Mouse (Mus musculus): Measurements from ENCODE around the gene Mrpl55. TPM values are rescaled to one million over a fixed set of nuclear protein-coding genes. Genes with fewer than 3 reads are reported as not detected.

Gene Mrpl55
- polyA plus RNA-seq, 1 experiment: 36.0 TPM

DNA sequence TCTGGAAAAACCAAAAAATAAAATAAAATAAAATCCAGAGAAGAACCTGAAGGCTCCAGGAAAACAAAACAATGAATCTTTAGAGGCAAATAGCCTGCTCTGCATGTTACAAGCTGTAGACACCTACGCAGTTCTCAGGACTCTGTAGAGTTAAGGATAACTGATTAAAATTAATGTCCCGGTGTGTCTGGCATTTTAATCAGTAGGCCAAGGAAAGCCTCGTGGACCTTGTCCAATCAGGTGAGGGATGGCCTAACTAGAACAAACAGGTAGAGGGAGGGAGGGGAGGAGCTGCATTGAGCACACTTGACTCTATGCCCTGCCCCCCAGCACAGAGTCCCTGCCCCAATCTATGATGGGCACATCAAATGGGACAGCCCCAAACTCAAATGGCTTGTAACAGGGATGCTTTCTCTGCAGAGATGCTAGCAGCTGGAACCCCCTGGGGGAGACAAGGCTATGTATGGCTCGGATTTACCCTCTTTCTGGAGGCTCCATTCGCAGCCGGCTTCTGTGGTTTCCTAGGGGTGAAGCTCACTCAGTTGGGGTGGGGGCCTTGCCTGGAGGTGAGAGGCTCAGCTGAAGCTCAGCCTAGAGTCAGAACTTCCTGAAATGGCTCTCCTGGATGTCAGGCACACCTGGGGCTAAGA lies 28.0 kb upstream of the Mrpl55 start:
- Histone ChIP-seq H3K36me3 (ENCODE audit: control insufficient read depth, insufficient read depth) (no peaks in the 10 kb centered on the region), H3K27me3 (ENCODE audit: control insufficient read depth, insufficient read depth, insufficient read length) (peaks cover 37% of the 10 kb centered on the region)
- no peak for TF ChIP-seq SRF (IDR thresholded peaks at IDR 0.05; ENCODE audit: control insufficient read depth, insufficient read length, low read depth)
- no peak for TF ChIP-seq USF1 (IDR thresholded peaks at IDR 0.05; ENCODE audit: low read depth)
- TF ChIP-seq MAX (IDR thresholded peaks at IDR 0.05; ENCODE audit: low read depth): no peak
- TF ChIP-seq MYOG (IDR thresholded peaks at IDR 0.05; ENCODE audit: control insufficient read depth in 1 of 3, insufficient read depth in 1 of 3, insufficient read length in 2 of 3, low read depth in 2 of 3): no peak
- no peak for TF ChIP-seq MYOD1 (IDR thresholded peaks at IDR 0.05; ENCODE audit: control insufficient read depth in 1 of 3, insufficient read length in 2 of 3, low read depth in 2 of 3)
- no peak for TF ChIP-seq TCF12 (IDR thresholded peaks at IDR 0.05; ENCODE audit: insufficient read depth, poor library complexity, severe bottlenecking)
- no peak for TF ChIP-seq TCF3 (IDR thresholded peaks at IDR 0.05; ENCODE audit: insufficient read length, low read depth)
- TF ChIP-seq REST (IDR thresholded peaks at IDR 0.05; ENCODE audit: insufficient read depth, insufficient read length): no peak
- TF ChIP-seq E2F4 (IDR thresholded peaks at IDR 0.05; ENCODE audit: insufficient read depth): no peak
- TF ChIP-seq POLR2A (IDR thresholded peaks at IDR 0.05; ENCODE audit: insufficient read length, low read depth): no peak
- no peak for TF ChIP-seq CEBPB (IDR thresholded peaks at IDR 0.05; ENCODE audit: insufficient read depth, poor library complexity, severe bottlenecking)
- no peak for TF ChIP-seq POLR2AphosphoS2 (IDR thresholded peaks at IDR 0.05; ENCODE audit: insufficient read length, low read depth)

DNA sequence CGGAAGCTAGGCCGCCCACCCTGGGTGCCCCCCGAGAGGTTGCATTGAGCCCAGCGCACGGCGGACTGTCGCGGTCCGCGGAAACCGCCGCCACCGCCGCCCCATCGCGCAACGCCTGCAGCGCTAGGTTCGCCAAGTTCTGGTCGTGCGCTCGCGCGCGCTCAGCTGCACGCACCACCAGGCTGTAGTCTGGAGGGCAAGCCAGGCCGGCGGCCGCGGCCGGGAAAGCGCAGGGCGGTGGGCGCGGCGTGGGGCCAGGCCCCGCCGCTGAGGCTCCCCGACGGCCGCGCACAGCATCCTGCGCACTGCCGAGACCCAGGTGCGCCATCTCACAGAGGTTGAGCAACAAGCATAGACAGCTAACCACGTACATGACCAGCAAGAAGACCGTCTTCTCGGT lies 25.8 kb upstream of the Mrpl55 start:
- peaks cover 37% of the 10 kb centered on the region for H3K27me3 ChIP-seq (ENCODE audit: control insufficient read depth, insufficient read depth, insufficient read length)
- H3K4me3 ChIP-seq: no peak overlapping the region
- no peaks in the 10 kb centered on the region for H3K36me3 ChIP-seq (ENCODE audit: control insufficient read depth, insufficient read depth)
- H3ac ChIP-seq (ENCODE audit: control insufficient read depth, insufficient read length): no peak overlapping the region
- H3K79me2 ChIP-seq (ENCODE audit: control insufficient read depth, insufficient read depth): no peaks in the 10 kb centered on the region
- H3K4me2 ChIP-seq (ENCODE audit: low read depth): no peak overlapping the region
- TF ChIP-seq E2F4 (IDR thresholded peaks at IDR 0.05; ENCODE audit: insufficient read depth) (no peak), POLR2AphosphoS2 (IDR thresholded peaks at IDR 0.05; ENCODE audit: insufficient read length, low read depth) (no peak), MAX (IDR thresholded peaks at IDR 0.05; ENCODE audit: low read depth) (no peak), MYOG (IDR thresholded peaks at IDR 0.05; ENCODE audit: control insufficient read depth in 1 of 3, insufficient read depth in 1 of 3, insufficient read length in 2 of 3, low read depth in 2 of 3) (no peak), TCF3 (IDR thresholded peaks at IDR 0.05; ENCODE audit: insufficient read length, low read depth) (no peak)

More for the DNA sequence above, 28.0 kb upstream of the Mrpl55 start:
- no peak overlapping the region for H3K4me3 ChIP-seq
- no peaks in the 10 kb centered on the region for H3K79me2 ChIP-seq (ENCODE audit: control insufficient read depth, insufficient read depth)
- no peak overlapping the region for H3ac ChIP-seq (ENCODE audit: control insufficient read depth, insufficient read length)
- H3K4me2 ChIP-seq (ENCODE audit: low read depth): no peak overlapping the region

DNA sequence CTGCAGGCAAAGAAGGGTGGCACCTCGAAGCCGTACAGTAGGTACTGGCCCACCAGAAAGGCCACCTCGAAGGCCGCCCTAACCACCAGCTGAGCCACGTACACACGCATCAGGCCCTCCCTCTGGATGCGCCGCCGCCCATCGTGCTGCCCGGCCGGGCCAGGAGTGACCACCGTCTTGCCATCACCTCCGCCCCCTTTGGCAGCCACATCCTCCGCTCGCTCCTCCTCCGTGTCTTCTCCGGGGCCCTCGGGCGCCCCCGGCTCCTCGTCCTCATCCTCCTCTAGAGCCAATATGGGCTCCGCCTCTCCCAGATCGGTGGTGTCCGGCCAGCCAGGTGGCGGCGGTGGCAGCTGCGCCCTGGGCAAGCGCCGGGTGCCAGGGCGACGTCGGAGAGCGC lies 25.4 kb upstream of the Mrpl55 start:
- no peak overlapping the region for H3K4me3 ChIP-seq
- peaks cover 37% of the 10 kb centered on the region for H3K27me3 ChIP-seq (ENCODE audit: control insufficient read depth, insufficient read depth, insufficient read length)
- TF ChIP-seq POLR2AphosphoS2 (IDR thresholded peaks at IDR 0.05; ENCODE audit: insufficient read length, low read depth) (no peak), MAX (IDR thresholded peaks at IDR 0.05; ENCODE audit: low read depth) (no peak)

DNA sequence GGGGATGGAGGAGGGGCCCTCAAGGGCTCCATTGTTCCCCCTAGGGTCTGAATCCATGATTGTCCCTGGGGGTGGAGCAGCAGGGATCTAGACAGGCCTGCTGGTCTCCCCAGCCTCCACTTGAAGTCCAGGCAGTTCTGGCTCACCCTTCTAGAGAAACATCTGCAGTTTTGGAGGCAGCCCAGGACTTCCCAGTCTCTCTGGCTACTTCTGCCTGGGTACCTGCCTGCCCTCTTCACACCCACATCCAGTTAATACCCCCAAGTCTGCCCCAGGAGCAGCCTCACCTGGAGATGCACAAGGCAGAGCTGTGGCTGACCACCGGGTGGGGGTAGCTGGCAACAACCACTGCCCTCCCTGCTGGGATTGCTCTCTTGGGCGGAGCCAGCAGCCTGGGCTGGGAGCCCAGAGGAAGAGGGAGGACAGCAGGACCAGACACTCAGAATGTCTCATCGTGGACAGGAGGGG lies 19.4 kb upstream of the Mrpl55 start, which contains the start of gene Gjc2:
Gene Gjc2, minus strand, starts transcription at position 350 of the 468 bp plus-strand sequence.
- no peak for TF ChIP-seq USF1 (IDR thresholded peaks at IDR 0.05; ENCODE audit: low read depth)
- no peak for TF ChIP-seq MAX (IDR thresholded peaks at IDR 0.05; ENCODE audit: low read depth)
- no peak for TF ChIP-seq TCF12 (IDR thresholded peaks at IDR 0.05; ENCODE audit: insufficient read depth, poor library complexity, severe bottlenecking)
- no peak for TF ChIP-seq E2F4 (IDR thresholded peaks at IDR 0.05; ENCODE audit: insufficient read depth)
- no peak for TF ChIP-seq SRF (IDR thresholded peaks at IDR 0.05; ENCODE audit: control insufficient read depth, insufficient read length, low read depth)
- TF ChIP-seq POLR2A (IDR thresholded peaks at IDR 0.05; ENCODE audit: insufficient read length, low read depth): no peak
- TF ChIP-seq MYOG (IDR thresholded peaks at IDR 0.05; ENCODE audit: control insufficient read depth in 1 of 3, insufficient read depth in 1 of 3, insufficient read length in 2 of 3, low read depth in 2 of 3): no peak
- TF ChIP-seq POLR2AphosphoS2 (IDR thresholded peaks at IDR 0.05; ENCODE audit: insufficient read length, low read depth): no peak
- TF ChIP-seq TCF3 (IDR thresholded peaks at IDR 0.05; ENCODE audit: insufficient read length, low read depth): no peak
- no peak for TF ChIP-seq MYOD1 (IDR thresholded peaks at IDR 0.05; ENCODE audit: control insufficient read depth in 1 of 3, insufficient read length in 2 of 3, low read depth in 2 of 3)
- no peak for TF ChIP-seq REST (IDR thresholded peaks at IDR 0.05; ENCODE audit: insufficient read depth, insufficient read length)
- no peak for TF ChIP-seq CEBPB (IDR thresholded peaks at IDR 0.05; ENCODE audit: insufficient read depth, poor library complexity, severe bottlenecking)
- peaks cover 3% of the 10 kb centered on the region for H3K27me3 ChIP-seq (ENCODE audit: control insufficient read depth, insufficient read depth, insufficient read length)
- H3K36me3 ChIP-seq (ENCODE audit: control insufficient read depth, insufficient read depth): peaks cover 3% of the 10 kb centered on the region
- H3K79me2 ChIP-seq (ENCODE audit: control insufficient read depth, insufficient read depth): no peaks in the 10 kb centered on the region
- no peak within 1 kb of the TSS for H3K4me2 ChIP-seq (ENCODE audit: low read depth)
- H3K4me3 ChIP-seq: no peak within 1 kb of the TSS
- H3ac ChIP-seq (ENCODE audit: control insufficient read depth, insufficient read length): no peak within 1 kb of the TSS

More for the DNA sequence above, 25.4 kb upstream of the Mrpl55 start:
- H3K36me3 ChIP-seq (ENCODE audit: control insufficient read depth, insufficient read depth): no peaks in the 10 kb centered on the region
- no peaks in the 10 kb centered on the region for H3K79me2 ChIP-seq (ENCODE audit: control insufficient read depth, insufficient read depth)
- H3ac ChIP-seq (ENCODE audit: control insufficient read depth, insufficient read length): no peak overlapping the region
- H3K4me2 ChIP-seq (ENCODE audit: low read depth): no peak overlapping the region

DNA sequence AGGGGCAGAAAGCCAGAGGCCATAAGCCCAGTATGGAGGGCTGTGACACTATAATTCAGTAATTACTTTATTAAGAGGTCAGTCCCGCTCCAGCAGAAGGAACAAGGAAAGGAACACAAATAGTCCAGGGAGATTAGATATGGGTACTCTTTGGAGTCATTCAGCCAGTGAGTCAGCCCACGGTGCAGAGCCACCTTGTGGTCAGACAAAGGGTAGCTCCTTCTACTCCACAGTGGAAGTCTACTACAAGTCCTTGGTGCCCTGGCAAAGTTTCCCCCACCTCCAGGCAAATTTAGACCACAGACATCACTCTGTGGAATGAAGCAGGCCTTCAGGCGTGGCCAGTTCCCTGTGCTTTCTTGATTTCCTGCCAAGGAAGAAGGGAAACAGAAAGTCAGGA lies 18.5 kb upstream of the Mrpl55 start:
- H3K4me2 ChIP-seq (ENCODE audit: low read depth): no peak overlapping the region
- peaks cover 3% of the 10 kb centered on the region for H3K36me3 ChIP-seq (ENCODE audit: control insufficient read depth, insufficient read depth)
- no peaks in the 10 kb centered on the region for H3K79me2 ChIP-seq (ENCODE audit: control insufficient read depth, insufficient read depth)
- no peak overlapping the region for H3ac ChIP-seq (ENCODE audit: control insufficient read depth, insufficient read length)
- H3K27me3 ChIP-seq (ENCODE audit: control insufficient read depth, insufficient read depth, insufficient read length): no peaks in the 10 kb centered on the region
- TF ChIP-seq POLR2AphosphoS2 (IDR thresholded peaks at IDR 0.05; ENCODE audit: insufficient read length, low read depth) (no peak), TCF3 (IDR thresholded peaks at IDR 0.05; ENCODE audit: insufficient read length, low read depth) (no peak), E2F4 (IDR thresholded peaks at IDR 0.05; ENCODE audit: insufficient read depth) (no peak), TCF12 (IDR thresholded peaks at IDR 0.05; ENCODE audit: insufficient read depth, poor library complexity, severe bottlenecking) (no peak), MYOD1 (IDR thresholded peaks at IDR 0.05; ENCODE audit: control insufficient read depth in 1 of 3, insufficient read length in 2 of 3, low read depth in 2 of 3) (no peak), MYOG (IDR thresholded peaks at IDR 0.05; ENCODE audit: control insufficient read depth in 1 of 3, insufficient read depth in 1 of 3, insufficient read length in 2 of 3, low read depth in 2 of 3) (no peak), CEBPB (IDR thresholded peaks at IDR 0.05; ENCODE audit: insufficient read depth, poor library complexity, severe bottlenecking) (no peak), MAX (IDR thresholded peaks at IDR 0.05; ENCODE audit: low read depth) (no peak), SRF (IDR thresholded peaks at IDR 0.05; ENCODE audit: control insufficient read depth, insufficient read length, low read depth) (no peak), POLR2A (IDR thresholded peaks at IDR 0.05; ENCODE audit: insufficient read length, low read depth) (no peak), USF1 (IDR thresholded peaks at IDR 0.05; ENCODE audit: low read depth) (no peak), REST (IDR thresholded peaks at IDR 0.05; ENCODE audit: insufficient read depth, insufficient read length) (no peak)
- no peak overlapping the region for H3K4me3 ChIP-seq

All from myocyte (in vitro differentiated cells).